8 mouse cellular contexts compared by ENCODE assay signal in the genomic region with DNA sequence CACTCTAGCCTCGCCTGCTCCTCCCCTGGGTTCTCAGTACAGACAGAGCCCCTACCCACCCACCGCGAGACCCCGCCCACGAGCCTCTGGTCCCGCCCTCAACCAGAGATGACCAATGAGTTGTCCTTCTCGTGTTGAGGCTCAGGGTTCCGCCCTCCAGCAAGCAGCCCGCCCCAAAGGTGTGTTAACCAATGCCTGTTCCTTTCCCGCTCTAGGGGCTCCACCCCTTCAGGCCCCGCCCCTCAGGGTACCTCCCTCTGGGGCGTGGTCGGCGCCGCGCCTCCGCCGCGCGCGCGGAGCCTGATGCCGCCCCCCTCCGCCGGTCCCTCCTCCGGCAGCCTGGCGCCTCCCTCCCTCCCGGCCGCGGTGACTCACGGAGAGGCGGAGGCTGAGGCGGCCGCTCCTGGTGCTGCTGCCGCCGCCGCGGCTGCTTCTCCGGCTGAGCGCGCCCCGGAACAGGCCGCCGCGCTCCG. TPM values are rescaled to one million over a fixed set of nuclear protein-coding genes. Genes with fewer than 3 reads are reported as not detected.
DNase-seq lines count a peak whose midpoint lies in the region; ATAC-seq lines count a peak whose summit lies in the region.

A gene (plus strand): TSS at position 369 of the 473 bp plus-strand sequence.

- ATAC-seq in hindbrain, embryonic 16.5 days, result peak; percentile 99

- H3K4me3 ChIP-seq in hindbrain, embryonic 16.5 days (ENCODE audit: low read length), result peak within 1 kb of the TSS; percentile 80
- H3K4me3 ChIP-seq in macrophage (ENCODE audit: inconsistent target), result peak within 1 kb of the TSS; percentile 36

- under 1% methylated on average over 44 of the region's 46 CpGs for WGBS in hindbrain, embryonic 16.5 days
- 1% methylated on average over 41 of the region's 46 CpGs for WGBS in macrophage (ENCODE audit: missing documents)

- peak within 1 kb of the TSS; percentile 66; the same call in 1 of the 2 replicates for H3K27ac ChIP-seq in hindbrain, embryonic 16.5 days (ENCODE audit: low read depth, low read length)
- H3K27ac ChIP-seq in macrophage, result no peak within 1 kb of the TSS

- peak within 1 kb of the TSS; percentile 72 for H3K4me2 ChIP-seq in hindbrain, embryonic 16.5 days (ENCODE audit: low read length)

- peak within 1 kb of the TSS; percentile 87 for H3K9ac ChIP-seq in hindbrain, embryonic 16.5 days (ENCODE audit: low read depth, low read length)

- H3K79me2 ChIP-seq in macrophage (ENCODE audit: inconsistent target), result no peaks in the 10 kb centered on the region; the same call in 1 of the 2 replicates

- H3K4me1 ChIP-seq in hindbrain, embryonic 16.5 days (ENCODE audit: control insufficient read depth, insufficient read depth, low read depth, low read length), result peaks cover 8% of the 10 kb centered on the region

- DNase-seq in T-cell, adult 2 months (ENCODE audit: low spot score), result peak; percentile 94
- peak; percentile 90 to 96 for DNase-seq in cerebellum, postnatal 36 days
- DNase-seq in gastrocnemius, adult 18-20 months (ENCODE audit: low spot score), result peak; percentile 98
- peak; percentile 92 to 96 for DNase-seq in left cerebral cortex, adult 18-20 months (ENCODE audit: low spot score in 2 of 2)
- peak; percentile 98 for DNase-seq in right cerebral cortex, adult 18-20 months
- DNase-seq in urinary bladder, postnatal 10 days (ENCODE audit: low spot score), result peak; percentile 90

- no peaks in the 10 kb centered on the region for H3K27me3 ChIP-seq in hindbrain, embryonic 16.5 days (replicated peaks; ENCODE audit: control insufficient read depth, insufficient read depth, low read length)

- H3K9me3 ChIP-seq in hindbrain, embryonic 16.5 days (ENCODE audit: control insufficient read depth, low read length), result no peaks in the 10 kb centered on the region

- H3K36me3 ChIP-seq in hindbrain, embryonic 16.5 days (ENCODE audit: control insufficient read depth, insufficient read depth, low read length), result no peaks in the 10 kb centered on the region
- no peaks in the 10 kb centered on the region for H3K36me3 ChIP-seq in macrophage (ENCODE audit: inconsistent target)

RNA-seq across cellular contexts. Expression of the gene that starts here (rescaled TPM):
- 10 to 100 TPM; 17.7 to 19.0 TPM for total RNA-seq in gastrocnemius, adult 18-20 months (2021)
- polyA plus RNA-seq in hindbrain, embryonic 16.5 days (2015; fragmentation: Nextera tagmentation; extraction: Ambion mirVana), result 98.6 and 106 TPM in 2 replicates
- total RNA-seq in left cerebral cortex, adult 18-20 months (2021), result 10 to 100 TPM; 33.0 to 33.3 TPM
- 1 to 10 TPM in 22 of 26 experiments, under 1 TPM in 4; 0.41 to 5.9 (median 2.3) TPM for total RNA-seq in macrophage (2018; cell fraction: chromatin; rRNA removed)
- total RNA-seq in macrophage (2018; cell fraction: cytosol; rRNA removed), result 1 to 10 TPM; 5.4 to 9.4 (median 7.0) TPM
- 10 to 100 TPM in 1 of 26 experiments, 1 to 10 TPM in 25; 1.8 to 11.8 (median 4.0) TPM for total RNA-seq in macrophage (2018; cell fraction: nucleus; rRNA removed)
- 5.3 to 13.7 TPM (median 7.0 TPM) in 3 replicates for polyA plus RNA-seq in macrophage (2018)
